ENCODE assay signal across 36 mouse cellular contexts in genomic region chr4:107098375-107098774, GRCm38 (mm10). TPM values are rescaled to one million over a fixed set of nuclear protein-coding genes. Genes with fewer than 3 reads are reported as not detected.
"Had no signal": no experiment of that assay in that cellular context is flagged by ENCODE, and none has a peak within 500 bp of the region (broad histone marks: within the 10 kb centered on the region; RNA-seq: fewer than 3 reads in every experiment).

No protein-coding gene starts in this region.

- DNase-seq: gastrocnemius, adult 2 months; gastrocnemius, postnatal 10 days; gastrocnemius, postnatal 25 days; heart, adult 18-20 months; heart, postnatal 10 days; heart, postnatal 4 days; kidney, adult 18-20 months; kidney, adult 8-10 months; kidney, postnatal 10 days; kidney, postnatal 25 days had no signal

- H3K9ac ChIP-seq: heart, embryonic 12.5 days; hindbrain, embryonic 14.5 days; intestine, embryonic 15.5 days; limb, embryonic 13.5 days; limb, embryonic 15.5 days; liver, embryonic 12.5 days; liver, embryonic 14.5 days had no signal

- ATAC-seq: hindbrain, embryonic 16.5 days; inflammation-experienced regulatory T-cells, adult 6 months; intestine, embryonic 15.5 days; intestine, postnatal 0 days; liver, embryonic 12.5 days had no signal

- H3K4me3 ChIP-seq: gastrocnemius, adult 2 months; heart, embryonic 10.5 days; heart, embryonic 12.5 days; intestine, embryonic 15.5 days; layer of hippocampus, adult 2 months; left cerebral cortex, adult 2 months; limb, embryonic 13.5 days; limb, embryonic 15.5 days; liver, embryonic 12.5 days had no signal

- H3K27ac ChIP-seq: gastrocnemius, adult 2 months; hindbrain, embryonic 14.5 days; intestine, embryonic 15.5 days; layer of hippocampus, adult 2 months; left cerebral cortex, adult 2 months; limb, embryonic 13.5 days; limb, embryonic 15.5 days; liver, embryonic 12.5 days; liver, embryonic 14.5 days had no signal

- H3K36me3 ChIP-seq: heart, embryonic 10.5 days; heart, embryonic 12.5 days; intestine, embryonic 15.5 days; limb, embryonic 13.5 days; limb, embryonic 15.5 days; liver, embryonic 12.5 days had no signal

- H3K27me3 ChIP-seq: intestine, embryonic 15.5 days; limb, embryonic 13.5 days; limb, embryonic 15.5 days had no signal

- H3K9me3 ChIP-seq: heart, embryonic 10.5 days; heart, embryonic 12.5 days; intestine, embryonic 15.5 days; limb, embryonic 13.5 days; limb, embryonic 15.5 days; liver, embryonic 12.5 days had no signal

- H3K4me2 ChIP-seq: heart, embryonic 12.5 days; hindbrain, embryonic 14.5 days; intestine, embryonic 15.5 days; liver, embryonic 12.5 days had no signal

RNA-seq across cellular contexts. Expression of gene Cdcp2, which starts 1.7 kb away (rescaled TPM):
- total RNA-seq: gastrocnemius, adult 2 months; gastrocnemius, postnatal 10 days; gastrocnemius, postnatal 25 days; gastrocnemius, postnatal 4 days; granulocyte monocyte progenitor cell, adult 5-6 weeks; heart, adult 18-20 months; heart, adult 8-10 months; heart, postnatal 10 days; heart, postnatal 25 days; heart, postnatal 4 days; layer of hippocampus, adult 2 months; layer of hippocampus, postnatal 10 days; layer of hippocampus, postnatal 25 days; left cerebral cortex, adult 2 months; left cerebral cortex, postnatal 14 days; left cerebral cortex, postnatal 36 days; liver, adult 2 months had no signal
- polyA plus RNA-seq: heart, embryonic 10.5 days; heart, embryonic 12.5 days; heart, embryonic 14.5 days; heart, embryonic 16.5 days; hindbrain, embryonic 14.5 days; inflammation-experienced regulatory T-cells, adult 6 months; intestine, embryonic 15.5 days; intestine, postnatal 0 days; limb, embryonic 11.5 days; limb, embryonic 15.5 days; liver, adult 2 months; liver, embryonic 12.5 days; liver, embryonic 14.5 days; liver, embryonic 16.5 days had no signal
